Mouse (Mus musculus) kidney, adult 2 months (tissue): ENCODE measurements around the gene Ndufaf2. TPM values are rescaled to one million over a fixed set of nuclear protein-coding genes. Genes with fewer than 3 reads are reported as not detected.

ENCODE experiments used
- DNase-seq: peaks from one replicate; pipeline ENCODE4 v3.0.0; 2021
- H3K27ac ChIP-seq: fragments of 200-500 bp; 2 replicates; pipeline ENCODE4 v1.5.1; 2012; ENCODE audit warnings: low read depth, low read length, control low read depth, inconsistent platforms; ENCODE audit not compliant: insufficient read depth
- H3K27me3 ChIP-seq: fragments of 200-500 bp; replicated peaks from 2 replicates; pipeline ENCODE4 v1.6.1; 2012; ENCODE audit warnings: mild to moderate bottlenecking, moderate library complexity, low read length, inconsistent platforms; ENCODE audit not compliant: control insufficient read depth, insufficient read depth
- H3K36me3 ChIP-seq: fragments of 200-500 bp; 2 replicates; pipeline ENCODE4 v1.6.1; 2012; ENCODE audit warnings: mild to moderate bottlenecking, moderate library complexity, low read length, inconsistent platforms; ENCODE audit not compliant: control insufficient read depth, insufficient read depth
- H3K4me1 ChIP-seq: fragments of 200-500 bp; 2 replicates; pipeline ENCODE4 v1.6.1; 2011; ENCODE audit warnings: low read length; ENCODE audit not compliant: control insufficient read depth, insufficient read depth
- H3K4me3 ChIP-seq: fragments of 200-500 bp; 2 replicates; pipeline ENCODE4 v1.5.1; 2011; ENCODE audit warnings: mild to moderate bottlenecking, low read depth, low read length, control low read depth; ENCODE audit not compliant: insufficient read depth
- CTCF ChIP-seq: fragments of 200-500 bp; conservative IDR thresholded peaks from 2 replicates; pipeline ENCODE4 v1.5.1; 2011; ENCODE audit warnings: low read depth, mild to moderate bottlenecking, control low read depth, low read length, moderate library complexity, mixed read lengths; ENCODE audit not compliant: insufficient read depth, insufficient read length
- POLR2A ChIP-seq: fragments of 200-500 bp; IDR thresholded peaks from one replicate; pipeline ENCODE4 v1.6.1; 2011; ENCODE audit warnings: low read depth, low read length, control low read depth
- WGBS: fragments of 180-500 bp; shearing (Covaris S2); methylation state at CpG from one replicate; pipeline ENCODE4 v1.1.7; 2018; 5-methylcytosine and 5-hydroxymethylcytosine counted together
- polyA plus RNA-seq: library from polyadenylated mRNA; depleted of rRNA; stranded (reverse); fragments of >200 nt; gene quantifications from 2 replicates; pipeline ENCODE4 v1.2.3, GENCODE M21; 2012

Gene Ndufaf2
- polyA plus RNA-seq, 1 experiment, result 17.6 TPM

DNA sequence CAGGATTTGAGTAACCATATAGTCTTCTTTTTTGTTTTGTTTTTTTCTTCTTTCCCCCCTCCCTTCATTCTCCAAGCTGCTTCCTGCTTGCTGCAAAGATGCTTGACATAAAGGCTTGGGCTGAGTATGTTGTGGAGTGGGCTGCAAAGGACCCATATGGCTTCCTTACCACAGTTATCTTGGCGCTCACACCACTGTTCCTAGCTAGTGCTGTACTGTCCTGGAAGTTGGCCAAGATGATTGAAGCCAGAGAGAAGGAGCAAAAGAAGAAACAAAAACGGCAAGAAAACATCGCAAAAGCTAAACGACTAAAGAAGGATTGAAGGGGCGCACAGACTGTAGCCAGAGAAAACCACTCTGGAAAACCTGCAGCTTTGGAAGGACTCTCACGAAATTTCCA, 111.1 kb downstream of the Ndufaf2 start:
- WGBS, result 82% methylated on average over 6 of the region's 6 CpGs
- Histone ChIP-seq H3K27me3 (no peaks in the 10 kb centered on the region), H3K27ac (no peak overlapping the region), H3K4me3 (no peak overlapping the region), H3K4me1 (peaks cover 6% of the 10 kb centered on the region), H3K36me3 (no peaks in the 10 kb centered on the region)
- DNase-seq, result no peak
- TF ChIP-seq CTCF (no peak), POLR2A (no peak)

DNA sequence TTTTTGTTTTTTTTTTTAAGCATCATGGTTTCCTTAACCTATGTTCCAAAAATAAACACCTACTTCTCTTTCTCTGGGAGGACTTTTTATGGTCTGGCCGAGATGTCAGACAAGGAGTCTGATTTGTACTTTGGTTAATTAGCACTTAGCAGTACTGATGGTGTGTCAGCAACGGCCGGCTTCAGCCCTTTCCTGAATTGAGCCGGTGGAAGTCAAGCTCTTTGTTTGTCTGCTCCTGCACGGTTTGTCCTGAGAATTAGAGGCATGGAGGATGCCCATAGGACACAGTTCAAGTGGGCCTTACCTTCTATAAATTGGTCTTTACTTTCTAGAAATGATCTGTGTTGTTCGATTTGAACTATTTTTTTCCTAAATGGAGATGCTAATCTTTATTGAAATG, 111.5 kb downstream of the Ndufaf2 start:
- 48% methylated on average over 6 of the region's 6 CpGs for WGBS
- H3K27ac ChIP-seq, result no peak overlapping the region
- no peak for TF ChIP-seq CTCF
- TF ChIP-seq POLR2A, result no peak
- no peak overlapping the region for H3K4me3 ChIP-seq
- no peaks in the 10 kb centered on the region for H3K27me3 ChIP-seq
- peaks cover 6% of the 10 kb centered on the region for H3K4me1 ChIP-seq
- H3K36me3 ChIP-seq, result no peaks in the 10 kb centered on the region
- no peak for DNase-seq

DNA sequence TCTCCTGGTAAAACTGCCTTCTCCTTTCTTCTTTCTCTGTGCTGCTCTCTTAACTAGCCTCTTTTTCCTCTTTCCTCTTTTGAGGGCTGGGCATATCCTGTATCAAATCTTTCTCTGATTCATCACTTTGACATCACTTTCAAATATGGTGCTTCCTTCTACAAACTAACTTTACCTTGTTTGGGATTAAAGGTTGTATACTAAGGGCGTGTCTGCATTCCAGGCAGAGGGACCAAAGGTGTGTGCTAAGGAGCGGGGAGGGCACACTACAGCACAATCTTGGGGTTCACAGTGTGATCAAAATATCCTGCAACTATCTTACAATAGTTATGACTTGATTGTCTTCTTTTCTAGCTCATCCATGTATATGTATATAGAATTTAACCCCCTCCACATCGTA, 112.4 kb downstream of the Ndufaf2 start:
- no peak for TF ChIP-seq CTCF
- no peak for TF ChIP-seq POLR2A
- Histone ChIP-seq H3K4me1 (peaks cover 9% of the 10 kb centered on the region), H3K27ac (no peak overlapping the region), H3K27me3 (no peaks in the 10 kb centered on the region), H3K4me3 (no peak overlapping the region), H3K36me3 (no peaks in the 10 kb centered on the region)
- DNase-seq, result no peak
- WGBS, result 82% methylated on average over 3 of the region's 3 CpGs

DNA sequence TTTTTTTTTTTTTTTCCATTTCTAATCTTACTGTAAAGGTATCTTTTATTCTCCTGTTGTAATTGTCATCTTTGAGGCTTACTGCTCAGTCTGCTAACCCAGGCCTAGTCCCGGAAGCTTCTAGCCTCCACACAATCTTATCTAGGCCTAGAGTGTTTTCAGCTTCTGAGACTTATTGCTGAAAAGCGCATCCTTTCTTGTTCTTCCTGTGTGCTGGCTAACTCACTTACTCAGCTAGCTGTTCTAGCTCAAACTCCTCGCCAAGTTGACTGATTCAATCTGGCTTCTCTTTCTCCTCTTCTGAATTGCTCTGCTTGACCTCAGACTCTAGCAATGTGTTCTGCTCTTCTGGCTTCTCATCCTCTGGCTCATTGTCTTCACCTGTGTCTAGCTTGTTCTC, 112.8 kb downstream of the Ndufaf2 start:
- 83% methylated on average over 3 of the region's 3 CpGs for WGBS
- TF ChIP-seq POLR2A (no peak), CTCF (no peak)
- Histone ChIP-seq H3K4me3 (no peak overlapping the region), H3K36me3 (no peaks in the 10 kb centered on the region), H3K4me1 (peaks cover 9% of the 10 kb centered on the region), H3K27me3 (no peaks in the 10 kb centered on the region), H3K27ac (no peak overlapping the region)
- no peak for DNase-seq

DNA sequence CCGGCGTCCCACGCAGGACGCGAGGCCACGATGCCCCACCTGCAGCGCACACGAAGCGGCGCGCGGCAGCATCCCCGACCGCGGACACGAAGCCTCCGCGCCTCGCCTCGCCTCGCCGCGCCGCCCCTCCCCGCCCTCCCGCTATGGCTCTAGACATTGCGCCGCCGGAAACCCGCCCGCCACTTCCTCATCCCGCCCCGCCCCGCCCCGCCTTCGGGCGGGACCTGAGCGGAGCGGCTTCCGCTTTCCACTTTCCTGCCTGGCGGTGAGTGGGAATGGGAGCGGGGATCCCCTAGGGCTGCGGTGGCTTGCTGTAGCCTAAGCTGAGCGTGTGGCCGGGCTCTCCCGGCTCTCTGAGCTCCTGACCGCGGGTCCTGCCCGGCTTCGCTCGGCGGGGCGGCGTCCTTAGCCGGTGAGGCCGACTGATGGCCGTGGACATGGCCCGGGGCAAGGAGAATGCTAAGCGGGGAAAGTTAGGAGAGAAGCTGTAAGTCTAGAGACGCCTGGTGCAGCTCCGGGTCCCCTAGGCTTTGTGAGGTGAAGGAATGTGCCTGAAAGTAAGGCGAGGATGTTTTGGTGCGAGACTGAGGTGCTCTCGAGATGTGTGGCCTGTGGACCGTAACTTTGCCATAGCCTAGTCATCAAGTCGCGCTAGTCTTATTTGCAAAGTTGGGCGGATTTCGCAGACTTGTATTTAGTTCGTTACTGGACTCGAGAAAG, 114.0 kb downstream of the Ndufaf2 start, which contains the start of gene Smim15:
Gene Smim15 (plus strand): TSS at position 225 of the 720 bp plus-strand sequence.
- DNase-seq, result peak; percentile 94
- under 1% methylated on average over 64 of the region's 71 CpGs for WGBS
- peak; percentile 8 for TF ChIP-seq POLR2A
- no peak for TF ChIP-seq CTCF

DNA sequence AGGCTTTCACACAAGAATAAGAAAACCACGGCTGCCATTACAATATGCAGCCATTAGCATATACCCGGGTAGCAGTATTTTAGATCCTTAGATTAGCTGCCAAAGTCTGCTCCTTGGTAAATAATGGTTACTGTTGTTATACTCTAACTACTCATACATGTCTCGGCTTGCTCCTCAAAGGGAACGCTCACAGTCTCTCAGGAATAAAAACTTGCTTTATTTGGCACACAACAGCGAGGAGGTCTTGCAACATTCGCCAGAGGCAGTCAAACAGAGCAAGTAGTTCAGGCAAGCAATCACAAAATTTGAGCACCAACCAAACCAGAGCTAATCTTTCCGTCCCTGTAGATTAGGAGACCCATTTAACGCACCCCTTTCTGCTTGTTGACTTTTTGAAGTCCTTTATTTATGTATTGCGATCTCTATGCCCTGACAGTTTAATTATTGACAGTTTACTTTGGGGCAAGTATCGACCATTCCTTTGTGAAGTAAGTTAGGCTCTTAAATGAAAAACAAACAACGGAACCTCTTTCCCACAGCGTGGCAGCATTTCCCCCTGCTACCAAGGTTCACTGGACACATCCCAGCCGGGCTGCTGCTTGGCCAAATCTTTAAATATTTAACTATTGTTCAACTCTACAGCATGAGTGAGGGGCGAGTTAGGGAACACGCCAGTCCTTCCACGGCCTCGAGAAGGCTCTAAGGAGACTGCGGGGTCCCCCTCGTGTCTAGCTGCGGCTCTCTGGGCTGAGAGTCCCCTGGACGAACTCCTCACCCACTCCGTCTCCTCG, 114.8 kb downstream of the Ndufaf2 start:
- under 1% methylated on average over 23 of the region's 23 CpGs for WGBS

More for the DNA sequence above, 114.0 kb downstream of the Ndufaf2 start, which contains the start of gene Smim15:
- Histone ChIP-seq H3K27ac (peak within 1 kb of the TSS; percentile 100), H3K4me3 (peak within 1 kb of the TSS; percentile 89), H3K4me1 (peaks cover 13% of the 10 kb centered on the region), H3K27me3 (no peaks in the 10 kb centered on the region), H3K36me3 (no peaks in the 10 kb centered on the region)

DNA sequence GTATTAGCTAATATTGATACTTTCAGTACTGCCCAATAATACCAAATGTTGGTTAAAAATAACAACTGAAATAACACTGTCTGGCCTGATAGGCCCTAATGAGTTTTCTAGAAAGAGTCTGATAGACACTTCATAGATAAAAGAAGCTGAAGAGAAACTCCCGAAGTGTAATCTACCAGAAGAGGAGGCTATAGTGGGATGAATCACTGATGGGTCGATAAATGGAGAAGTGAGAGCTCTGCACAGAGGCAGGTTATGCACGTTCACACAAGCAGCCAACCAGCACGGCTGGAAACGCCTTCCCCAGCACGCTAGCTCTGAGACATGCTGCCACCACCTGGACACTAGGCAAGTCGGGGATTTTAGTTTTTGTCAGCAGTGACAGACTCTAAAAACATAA, 117.1 kb downstream of the Ndufaf2 start:
- no peak overlapping the region for H3K4me3 ChIP-seq

More for the DNA sequence above, 114.8 kb downstream of the Ndufaf2 start:
- TF ChIP-seq CTCF (0 out of 2 replicates have a peak, but pooled peaks have one; percentile 22), POLR2A (no peak)
- H3K4me3 ChIP-seq, result peak overlapping the region; percentile 89
- no peaks in the 10 kb centered on the region for H3K27me3 ChIP-seq
- H3K27ac ChIP-seq, result peak overlapping the region; percentile 100
- DNase-seq, result peak; percentile 80
- H3K36me3 ChIP-seq, result no peaks in the 10 kb centered on the region
- peaks cover 13% of the 10 kb centered on the region for H3K4me1 ChIP-seq

More for the DNA sequence above, 117.1 kb downstream of the Ndufaf2 start:
- DNase-seq, result peak; percentile 87
- 3% methylated on average over 7 of the region's 7 CpGs for WGBS
- H3K27ac ChIP-seq, result no peak overlapping the region
- H3K27me3 ChIP-seq, result no peaks in the 10 kb centered on the region
- TF ChIP-seq POLR2A, result no peak
- TF ChIP-seq CTCF, result peak; percentile 92
- no peaks in the 10 kb centered on the region for H3K36me3 ChIP-seq
- H3K4me1 ChIP-seq, result peaks cover 13% of the 10 kb centered on the region
